Mouse (Mus musculus) ovary, adult 18-20 months (tissue): Measurements from ENCODE around the gene Usp35.

Experiments
- DNase-seq: peaks from one replicate; pipeline ENCODE4 v3.0.0; 2022; ENCODE audit warnings: low spot score, mixed read lengths

Usp35 gene

GRCm38 (mm10) chr7:97313364-97313995, 18.3 kb downstream of the Usp35 start:
- no peak for DNase-seq

DNA sequence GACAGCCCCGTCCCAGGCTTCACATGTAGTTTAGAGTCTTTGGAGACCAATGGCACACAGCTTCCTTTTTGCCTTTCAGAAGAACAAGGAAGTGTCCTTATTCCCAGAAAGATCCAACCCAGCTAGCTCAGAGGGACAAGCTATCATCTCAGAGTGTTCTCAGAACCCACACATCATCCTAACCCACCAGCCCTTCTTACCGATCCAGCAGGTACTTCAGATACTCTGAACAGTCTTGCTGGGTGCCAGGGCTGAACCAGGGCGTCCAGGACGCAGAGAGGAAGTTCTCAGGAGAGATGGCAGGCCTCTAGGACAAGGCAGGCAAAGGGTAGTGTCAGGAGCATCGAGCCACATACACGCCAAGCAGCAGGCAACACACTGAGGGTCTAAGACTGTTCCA, 19.0 kb downstream of the Usp35 start:
- DNase-seq: no peak

GRCm38 (mm10) chr7:97312196-97312595, 19.6 kb downstream of the Usp35 start:
- no peak for DNase-seq

- no peak for DNase-seq
These were observed 20.2 kb downstream of the Usp35 start for GRCm38 (mm10) chr7:97311620-97312019.

DNA sequence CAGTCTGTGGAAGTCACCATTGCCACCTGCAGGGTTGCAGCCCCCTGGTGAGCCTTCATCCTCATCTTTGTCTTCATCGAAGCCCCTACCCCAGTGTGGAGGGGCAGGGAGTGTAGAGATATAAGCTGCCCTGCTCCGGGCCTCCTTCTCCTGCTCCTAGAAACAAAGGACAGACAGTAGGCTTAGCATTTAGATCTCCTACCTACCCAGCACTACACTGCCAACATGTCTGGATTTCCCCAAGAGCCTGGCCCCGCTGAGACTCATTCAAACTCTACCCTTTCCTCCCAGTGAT, 21.5 kb downstream of the Usp35 start:
- peak; percentile 1 for DNase-seq

- DNase-seq: peak; percentile 1
These were observed 22.1 kb downstream of the Usp35 start for GRCm38 (mm10) chr7:97309461-97310340.

- no peak for DNase-seq
These were observed 24.3 kb downstream of the Usp35 start for GRCm38 (mm10) chr7:97307546-97307945.

DNA sequence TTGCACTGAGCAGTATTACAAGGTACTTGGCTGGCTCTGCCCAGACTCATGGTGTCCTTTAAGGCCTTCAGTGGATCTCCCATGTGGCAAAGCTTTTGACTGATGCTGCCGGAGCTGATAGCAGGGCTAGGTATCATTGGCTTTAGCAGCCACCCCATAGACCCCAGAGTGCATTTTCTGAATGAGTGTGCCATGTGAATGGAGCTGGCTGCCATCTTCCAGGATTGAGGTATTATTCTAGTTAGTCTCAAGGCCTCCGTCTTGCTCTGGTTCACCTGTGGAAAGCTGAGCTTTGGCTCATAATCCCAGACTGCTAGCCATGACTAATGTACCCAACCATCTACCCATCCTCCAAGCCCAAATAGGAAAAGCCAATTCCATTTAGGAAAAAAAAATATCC, 25.0 kb downstream of the Usp35 start:
- peak; percentile 1 for DNase-seq

DNA sequence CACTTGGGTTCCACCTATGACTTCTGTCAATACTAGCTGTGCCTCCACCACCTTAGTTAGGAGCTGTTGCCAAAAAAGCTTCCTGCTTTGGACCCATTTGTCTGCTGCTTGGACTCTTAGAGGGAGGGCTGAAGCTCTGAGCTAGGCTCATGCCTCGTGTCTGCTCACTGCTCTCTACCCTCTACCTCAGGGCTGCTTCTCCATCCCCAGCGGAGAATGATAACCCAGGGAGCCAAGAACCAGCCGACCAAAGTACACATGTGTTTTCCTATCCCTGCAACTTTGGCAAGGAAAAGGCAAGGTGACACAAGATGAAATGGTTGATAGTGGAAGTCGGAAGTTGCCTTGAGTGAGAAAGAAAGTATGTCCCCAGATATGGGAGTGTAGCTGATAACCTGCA, 26.6 kb downstream of the Usp35 start:
- no peak for DNase-seq

GRCm38 (mm10) chr7:97304471-97304870, 27.3 kb downstream of the Usp35 start:
- no peak for DNase-seq

- no peak for DNase-seq
These were observed 28.2 kb downstream of the Usp35 start for GRCm38 (mm10) chr7:97303614-97304013.

- DNase-seq: no peak
These were observed 28.9 kb downstream of the Usp35 start for GRCm38 (mm10) chr7:97302876-97303275.

DNA sequence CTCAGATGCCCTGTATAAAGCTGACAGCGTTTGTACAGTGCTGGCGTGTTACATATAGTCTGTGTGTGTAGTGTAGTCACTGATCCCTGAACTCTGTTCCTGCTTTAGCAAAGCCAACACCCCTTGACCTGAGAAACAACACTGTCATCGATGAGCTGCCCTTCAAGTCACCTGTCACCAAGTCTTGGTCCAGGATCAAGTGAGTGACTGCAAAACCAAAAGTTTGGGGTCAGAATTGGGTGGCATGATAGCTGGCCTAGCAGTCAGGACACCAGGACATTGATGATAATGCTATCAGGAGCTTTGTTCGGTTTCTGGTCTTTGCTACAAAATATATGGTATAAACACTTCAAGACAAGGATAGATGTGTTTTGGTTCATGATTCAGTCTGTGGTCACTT, 29.6 kb downstream of the Usp35 start:
- no peak for DNase-seq

DNA sequence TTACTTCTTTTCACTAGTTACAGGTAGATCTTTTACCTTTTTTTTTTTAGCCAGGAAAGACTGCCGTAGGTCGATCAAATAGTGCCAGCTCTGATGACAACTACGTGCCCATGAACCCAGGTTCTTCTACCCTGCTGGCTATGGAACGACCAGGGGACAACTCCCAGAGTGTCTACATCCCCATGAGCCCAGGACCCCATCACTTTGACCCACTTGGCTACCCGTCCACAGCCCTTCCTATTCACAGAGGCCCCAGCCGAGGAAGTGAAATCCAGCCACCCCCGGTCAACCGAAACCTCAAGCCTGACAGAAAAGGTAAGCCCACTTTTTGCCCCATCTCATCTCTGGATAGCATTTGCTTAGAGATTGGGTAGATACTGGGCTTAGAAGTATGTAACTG, 30.5 kb downstream of the Usp35 start:
- peak; percentile 0 for DNase-seq

- no peak for DNase-seq
These were observed 30.9 kb downstream of the Usp35 start for GRCm38 (mm10) chr7:97300914-97301313.

DNA sequence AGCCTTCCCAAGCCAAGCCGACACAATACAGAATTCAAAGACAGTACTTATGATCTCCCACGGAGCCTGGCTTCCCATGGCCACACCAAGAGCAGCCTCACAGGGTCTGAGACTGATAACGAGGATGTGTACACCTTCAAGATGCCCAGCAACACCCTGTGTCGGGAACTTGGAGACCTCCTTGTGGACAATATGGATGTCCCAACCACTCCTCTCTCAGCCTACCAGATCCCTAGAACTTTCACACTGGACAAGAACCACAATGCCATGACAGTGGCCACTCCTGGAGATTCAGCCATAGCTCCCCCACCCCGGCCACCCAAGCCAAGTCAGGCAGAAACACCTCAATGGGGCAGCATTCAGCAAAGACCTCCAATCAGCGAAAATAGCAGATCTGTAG, 32.9 kb downstream of the Usp35 start:
- DNase-seq: peak; percentile 1

GRCm38 (mm10) chr7:97298279-97298678, 33.5 kb downstream of the Usp35 start:
- DNase-seq: no peak

DNA sequence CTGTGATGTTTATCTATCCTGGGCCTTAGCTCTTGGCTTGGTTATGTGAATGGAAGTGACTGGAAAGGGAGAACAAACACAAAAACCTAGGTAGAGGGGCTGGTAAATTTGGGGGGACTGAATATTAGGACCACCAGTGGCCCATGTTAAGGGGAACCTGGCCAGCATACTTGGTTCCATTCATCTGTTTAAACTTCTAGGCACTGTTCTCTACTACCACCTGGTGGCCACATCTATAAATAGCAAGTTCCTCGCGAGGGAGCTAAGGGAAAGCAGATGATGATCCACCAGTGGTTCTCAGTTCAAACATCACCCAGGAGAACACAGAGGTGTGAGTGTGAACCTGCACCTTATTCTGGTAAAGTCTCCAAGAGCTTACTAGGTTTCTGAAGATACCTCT, 34.4 kb downstream of the Usp35 start:
- DNase-seq: peak; percentile 20

- no peak for DNase-seq
These were observed 34.8 kb downstream of the Usp35 start for GRCm38 (mm10) chr7:97296986-97297385.

- no peak for DNase-seq
These were observed 60.8 kb downstream of the Usp35 start for GRCm38 (mm10) chr7:97271068-97271467.

DNA sequence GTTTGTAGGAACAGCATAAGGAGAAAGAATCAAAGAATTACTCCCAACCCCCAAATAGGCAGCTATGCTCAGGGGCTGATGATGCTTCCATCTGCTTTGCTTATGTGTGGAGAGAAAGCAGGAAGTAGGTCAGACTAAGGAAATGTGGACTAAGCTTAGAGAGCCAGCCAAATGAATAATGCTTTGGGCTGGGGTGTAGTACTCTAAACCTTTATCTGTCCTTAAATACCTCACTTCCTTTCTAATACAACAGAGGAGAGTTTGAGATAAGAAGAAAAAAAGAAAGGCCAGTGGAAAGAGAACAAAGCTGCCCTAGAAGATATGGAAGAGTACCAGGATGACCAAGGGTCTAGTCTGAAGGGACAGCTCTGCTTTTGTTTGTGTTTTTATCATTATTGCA, 61.5 kb downstream of the Usp35 start:
- DNase-seq: no peak

- DNase-seq: peak; percentile 55
These were observed 69.3 kb downstream of the Usp35 start for GRCm38 (mm10) chr7:97262541-97262940.
